Mouse (Mus musculus) heart, adult 2 months (tissue): ENCODE measurements at regions not wholly inside any gene's neighbourhood (a gene's known extent, or its start where the extent isn't known, plus 50 kb on each side); places are given as distances from the start of the nearest gene placed in this dataset.

Experiments
- DNase-seq, 2 experiments: peaks; one replicate each; pipeline ENCODE4 v3.0.0; 2021
- H3K27ac ChIP-seq: fragments of 200-600 bp; 2 replicates; pipeline ENCODE4 v1.8.1; 2022
- H3K27me3 ChIP-seq: fragments of 200-500 bp; 2 replicates; pipeline ENCODE4 v1.6.1; 2012; ENCODE audit warnings: mild to moderate bottlenecking, low read length, inconsistent platforms, mixed read lengths; ENCODE audit not compliant: control insufficient read depth, insufficient read depth
- H3K36me3 ChIP-seq: fragments of 200-500 bp; 2 replicates; pipeline ENCODE4 v1.6.1; 2012; ENCODE audit warnings: low read length, inconsistent platforms; ENCODE audit not compliant: control insufficient read depth, insufficient read depth
- H3K4me1 ChIP-seq: fragments of 200-500 bp; 2 replicates; pipeline ENCODE4 v1.6.1; 2011; ENCODE audit warnings: low read length; ENCODE audit not compliant: control insufficient read depth, insufficient read depth
- H3K4me3 ChIP-seq: fragments of 200-600 bp; 2 replicates; pipeline ENCODE4 v1.8.1; 2022
- H3K79me2 ChIP-seq: fragments of 200-500 bp; replicated peaks from 2 replicates; pipeline ENCODE4 v1.6.1; 2012; ENCODE audit warnings: mild to moderate bottlenecking, inconsistent platforms, low read length, moderate library complexity, mixed read lengths; ENCODE audit not compliant: control insufficient read depth, insufficient read depth
- H3K9ac ChIP-seq: fragments of 200-500 bp; 2 replicates; pipeline ENCODE4 v1.6.1; 2012; ENCODE audit warnings: low read depth, mild to moderate bottlenecking, control low read depth, inconsistent platforms, low read length, mixed read lengths
- CTCF ChIP-seq: fragments of 200-600 bp; IDR thresholded peaks from 2 replicates; pipeline ENCODE4 v1.8.1; 2022; ENCODE audit warnings: antibody characterized with exemption, mild to moderate bottlenecking, moderate library complexity
- EP300 ChIP-seq: fragments of 200-500 bp; IDR thresholded peaks from 2 replicates; pipeline ENCODE4 v1.6.1; 2011; ENCODE audit warnings: low read depth, low read length, control low read depth; ENCODE audit not compliant: insufficient read depth
- POLR2A ChIP-seq: fragments of 200-500 bp; IDR thresholded peaks from 2 replicates; pipeline ENCODE4 v1.6.1; 2011; ENCODE audit warnings: mild to moderate bottlenecking, low read depth, low read length, control low read depth; ENCODE audit not compliant: insufficient read depth
- WGBS: fragments of 180-500 bp; shearing (Covaris S2); methylation state at CpG from one replicate; pipeline ENCODE4 v1.1.7; 2018; 5-methylcytosine and 5-hydroxymethylcytosine counted together
- intact Hi-C: fragments of 180-260 bp; cut with DNase I; formaldehyde crosslinking; loops from one replicate; pipeline ENCODE4 v1.15.1; 2025

GRCm38 (mm10) chr17:75916590-75916989, 364.8 kb upstream of the Fam98a start:
- H3K9ac ChIP-seq, result no peak overlapping the region
- DNase-seq, result no peak
- H3K4me3 ChIP-seq, result no peak overlapping the region
- H3K27ac ChIP-seq, result no peak overlapping the region
- intact Hi-C loops, result no loop called here
- no peaks in the 10 kb centered on the region for H3K36me3 ChIP-seq
- no peaks in the 10 kb centered on the region for H3K79me2 ChIP-seq
- TF ChIP-seq POLR2A, result no peak
- no peak for TF ChIP-seq EP300
- no peak for TF ChIP-seq CTCF
- H3K4me1 ChIP-seq, result no peaks in the 10 kb centered on the region
- no peaks in the 10 kb centered on the region for H3K27me3 ChIP-seq
- 69% methylated on average over 2 of the region's 2 CpGs for WGBS

- Histone ChIP-seq H3K4me3 (no peak overlapping the region), H3K9ac (no peak overlapping the region), H3K36me3 (no peaks in the 10 kb centered on the region), H3K27ac (no peak overlapping the region), H3K4me1 (no peaks in the 10 kb centered on the region), H3K79me2 (no peaks in the 10 kb centered on the region), H3K27me3 (no peaks in the 10 kb centered on the region)
- intact Hi-C loops, result no loop called here
- no peak for DNase-seq
- 76% methylated on average over 1 of the region's 1 CpGs for WGBS
- no peak for TF ChIP-seq POLR2A
- TF ChIP-seq EP300, result no peak
- no peak for TF ChIP-seq CTCF
These were observed 363.5 kb upstream of the Fam98a start for GRCm38 (mm10) chr17:75915256-75915655.

- DNase-seq, result no peak
- H3K9ac ChIP-seq, result no peak overlapping the region
- no peaks in the 10 kb centered on the region for H3K4me1 ChIP-seq
- no peaks in the 10 kb centered on the region for H3K36me3 ChIP-seq
- 64% methylated on average over 3 of the region's 3 CpGs for WGBS
- H3K4me3 ChIP-seq, result no peak overlapping the region
- no peaks in the 10 kb centered on the region for H3K79me2 ChIP-seq
- no peaks in the 10 kb centered on the region for H3K27me3 ChIP-seq
- TF ChIP-seq EP300 (no peak), POLR2A (no peak), CTCF (no peak)
- intact Hi-C loops, result no loop called here
- H3K27ac ChIP-seq, result no peak overlapping the region
These were observed 355.3 kb upstream of the Fam98a start for GRCm38 (mm10) chr17:75907085-75907484.

- Histone ChIP-seq H3K9ac (no peak overlapping the region), H3K4me3 (no peak overlapping the region), H3K36me3 (no peaks in the 10 kb centered on the region), H3K4me1 (no peaks in the 10 kb centered on the region), H3K27ac (no peak overlapping the region), H3K79me2 (no peaks in the 10 kb centered on the region), H3K27me3 (no peaks in the 10 kb centered on the region)
- DNase-seq, result no peak
- intact Hi-C loops, result no loop called here
- TF ChIP-seq EP300 (no peak), POLR2A (no peak), CTCF (no peak)
- 63% methylated on average over 3 of the region's 3 CpGs for WGBS
These were observed 354.9 kb upstream of the Fam98a start for GRCm38 (mm10) chr17:75906643-75907042.

- no peak for DNase-seq
- Histone ChIP-seq H3K4me3 (no peak overlapping the region), H3K27me3 (no peaks in the 10 kb centered on the region), H3K36me3 (no peaks in the 10 kb centered on the region), H3K4me1 (no peaks in the 10 kb centered on the region), H3K27ac (no peak overlapping the region), H3K79me2 (no peaks in the 10 kb centered on the region), H3K9ac (no peak overlapping the region)
- 80% methylated on average over 6 of the region's 6 CpGs for WGBS
- TF ChIP-seq CTCF, result no peak
- TF ChIP-seq POLR2A, result no peak
- TF ChIP-seq EP300, result no peak
- intact Hi-C loops, result no loop called here
These were observed 343.7 kb upstream of the Fam98a start for GRCm38 (mm10) chr17:75895436-75895835.

GRCm38 (mm10) chr17:75894934-75895333, 343.2 kb upstream of the Fam98a start:
- H3K27me3 ChIP-seq, result no peaks in the 10 kb centered on the region
- WGBS, result 52% methylated on average over 4 of the region's 4 CpGs
- intact Hi-C loops, result no loop called here

GRCm38 (mm10) chr17:75893559-75893958, 341.8 kb upstream of the Fam98a start:
- intact Hi-C loops, result no loop called here
- Histone ChIP-seq H3K36me3 (no peaks in the 10 kb centered on the region), H3K4me3 (no peak overlapping the region), H3K4me1 (no peaks in the 10 kb centered on the region), H3K27ac (no peak overlapping the region), H3K79me2 (no peaks in the 10 kb centered on the region), H3K27me3 (no peaks in the 10 kb centered on the region), H3K9ac (no peak overlapping the region)
- WGBS, result 56% methylated on average over 1 of the region's 1 CpGs
- TF ChIP-seq POLR2A (no peak), CTCF (no peak), EP300 (no peak)
- DNase-seq, result no peak

More at GRCm38 (mm10) chr17:75894934-75895333, 343.2 kb upstream of the Fam98a start:
- Histone ChIP-seq H3K4me3 (no peak overlapping the region), H3K79me2 (no peaks in the 10 kb centered on the region), H3K4me1 (no peaks in the 10 kb centered on the region), H3K27ac (no peak overlapping the region), H3K9ac (no peak overlapping the region), H3K36me3 (no peaks in the 10 kb centered on the region)
- TF ChIP-seq CTCF, result no peak
- no peak for TF ChIP-seq POLR2A
- no peak for TF ChIP-seq EP300
- DNase-seq, result no peak
